Mouse (Mus musculus): ENCODE measurements around the gene Hras. TPM values are rescaled to one million over a fixed set of nuclear protein-coding genes. Genes with fewer than 3 reads are reported as not detected.
A peak's percentile ranks its signal among the peaks of the same experiment; 100 is the strongest.

Hras gene
- polyA plus RNA-seq, 1 experiment from 2014 or later, result 188 TPM

- Histone ChIP-seq H3K9ac (replicated peaks) (peak overlapping the region; percentile 98), H3K4me1 (peaks cover 33% of the 10 kb centered on the region), H3K9me3 (replicated peaks) (no peaks in the 10 kb centered on the region), H3K36me3 (peaks cover 36% of the 10 kb centered on the region), H3K4me3 (replicated peaks) (peak overlapping the region; percentile 86), H3K27me3 (replicated peaks) (no peaks in the 10 kb centered on the region), H3K27ac (replicated peaks) (peak overlapping the region; percentile 83), H3K4me2 (peak overlapping the region; percentile 93)
- 3% methylated on average over 20 of the region's 43 CpGs for WGBS
- no peak; the same call in none of the 2 replicates for ATAC-seq (ENCODE audit: low FRiP score)
Measured at GRCm38 (mm10) chr7:141193348-141193856, 403 bp downstream of the Hras start.

GRCm38 (mm10) chr7:141192776-141193347 lies 943 bp downstream of the Hras start:
- Histone ChIP-seq H3K9me3 (replicated peaks) (no peaks in the 10 kb centered on the region), H3K4me1 (peaks cover 33% of the 10 kb centered on the region), H3K27me3 (replicated peaks) (no peaks in the 10 kb centered on the region), H3K4me2 (peak overlapping the region; percentile 93), H3K36me3 (peaks cover 36% of the 10 kb centered on the region), H3K4me3 (replicated peaks) (peak overlapping the region; percentile 86), H3K27ac (replicated peaks) (peak overlapping the region; percentile 83), H3K9ac (replicated peaks) (peak overlapping the region; percentile 98)
- 30% methylated on average over 12 of the region's 12 CpGs for WGBS
- ATAC-seq (ENCODE audit: low FRiP score), result no peak

- Histone ChIP-seq H3K4me2 (peak overlapping the region; percentile 93), H3K9ac (replicated peaks) (peak overlapping the region; percentile 98; the same call in 1 of the 2 replicates), H3K4me3 (replicated peaks) (peak overlapping the region; percentile 86; the same call in 1 of the 2 replicates), H3K36me3 (peaks cover 36% of the 10 kb centered on the region), H3K9me3 (replicated peaks) (no peaks in the 10 kb centered on the region), H3K27ac (replicated peaks) (no peak overlapping the region), H3K4me1 (peaks cover 33% of the 10 kb centered on the region), H3K27me3 (replicated peaks) (no peaks in the 10 kb centered on the region)
- 91% methylated on average over 24 of the region's 24 CpGs for WGBS
- ATAC-seq (ENCODE audit: low FRiP score), result no peak
Measured at GRCm38 (mm10) chr7:141191796-141192685, 1.8 kb downstream of the Hras start.

- 89% methylated on average over 14 of the region's 14 CpGs for WGBS
- Histone ChIP-seq H3K9ac (replicated peaks) (no peak overlapping the region), H3K27ac (replicated peaks) (no peak overlapping the region), H3K36me3 (peaks cover 36% of the 10 kb centered on the region), H3K27me3 (replicated peaks) (no peaks in the 10 kb centered on the region), H3K4me1 (peaks cover 33% of the 10 kb centered on the region), H3K4me3 (replicated peaks) (no peak overlapping the region), H3K4me2 (no peak overlapping the region), H3K9me3 (replicated peaks) (no peaks in the 10 kb centered on the region)
- no peak for ATAC-seq (ENCODE audit: low FRiP score)
Measured at GRCm38 (mm10) chr7:141191036-141191435, 2.8 kb downstream of the Hras start.

GRCm38 (mm10) chr7:141190220-141190619 lies 3.6 kb downstream of the Hras start:
- no peak for ATAC-seq (ENCODE audit: low FRiP score)
- H3K9me3 ChIP-seq (replicated peaks), result no peaks in the 10 kb centered on the region
- no peak overlapping the region for H3K9ac ChIP-seq (replicated peaks)
- H3K4me1 ChIP-seq, result peaks cover 27% of the 10 kb centered on the region
- WGBS, result 97% methylated on average over 3 of the region's 3 CpGs
- no peaks in the 10 kb centered on the region for H3K27me3 ChIP-seq (replicated peaks)
- no peak overlapping the region for H3K27ac ChIP-seq (replicated peaks)
- no peak overlapping the region for H3K4me3 ChIP-seq (replicated peaks)
- H3K4me2 ChIP-seq, result no peak overlapping the region
- peaks cover 36% of the 10 kb centered on the region for H3K36me3 ChIP-seq

- 93% methylated on average over 3 of the region's 3 CpGs for WGBS
- Histone ChIP-seq H3K4me1 (peaks cover 16% of the 10 kb centered on the region), H3K27ac (replicated peaks) (no peak overlapping the region), H3K27me3 (replicated peaks) (no peaks in the 10 kb centered on the region), H3K36me3 (peaks cover 36% of the 10 kb centered on the region), H3K4me2 (no peak overlapping the region), H3K4me3 (replicated peaks) (no peak overlapping the region), H3K9ac (replicated peaks) (no peak overlapping the region), H3K9me3 (replicated peaks) (no peaks in the 10 kb centered on the region)
- ATAC-seq (ENCODE audit: low FRiP score), result no peak
Measured at GRCm38 (mm10) chr7:141188733-141189132, 5.1 kb downstream of the Hras start.

GRCm38 (mm10) chr7:141188194-141188593 lies 5.6 kb downstream of the Hras start:
- Histone ChIP-seq H3K36me3 (peaks cover 36% of the 10 kb centered on the region), H3K9me3 (replicated peaks) (no peaks in the 10 kb centered on the region), H3K4me1 (peaks cover 15% of the 10 kb centered on the region), H3K27me3 (replicated peaks) (no peaks in the 10 kb centered on the region), H3K4me3 (replicated peaks) (no peak overlapping the region), H3K9ac (replicated peaks) (no peak overlapping the region), H3K4me2 (no peak overlapping the region), H3K27ac (replicated peaks) (no peak overlapping the region)
- WGBS, result 88% methylated on average over 3 of the region's 3 CpGs
- ATAC-seq (ENCODE audit: low FRiP score), result no peak

GRCm38 (mm10) chr7:141176173-141176572 lies 17.6 kb downstream of the Hras start:
- H3K4me3 ChIP-seq (replicated peaks), result no peak overlapping the region
- no peak overlapping the region for H3K27ac ChIP-seq (replicated peaks)
- no peaks in the 10 kb centered on the region for H3K27me3 ChIP-seq (replicated peaks)
- ATAC-seq (ENCODE audit: low FRiP score), result no peak
- WGBS, result 2% methylated on average over 8 of the region's 8 CpGs
- no peak overlapping the region for H3K9ac ChIP-seq (replicated peaks)
- H3K36me3 ChIP-seq, result no peaks in the 10 kb centered on the region
- H3K4me1 ChIP-seq, result peaks cover 13% of the 10 kb centered on the region
- no peaks in the 10 kb centered on the region for H3K9me3 ChIP-seq (replicated peaks)
- peak overlapping the region; percentile 6; the same call in 1 of the 2 replicates for H3K4me2 ChIP-seq

- no peaks in the 10 kb centered on the region for H3K9me3 ChIP-seq (replicated peaks)
- no peak overlapping the region for H3K4me3 ChIP-seq (replicated peaks)
- no peak overlapping the region for H3K9ac ChIP-seq (replicated peaks)
- H3K4me2 ChIP-seq, result no peak overlapping the region
- no peak overlapping the region for H3K27ac ChIP-seq (replicated peaks)
- no peaks in the 10 kb centered on the region for H3K36me3 ChIP-seq
- no peak for ATAC-seq (ENCODE audit: low FRiP score)
- H3K4me1 ChIP-seq, result peaks cover 13% of the 10 kb centered on the region
- WGBS, result 91% methylated on average over 4 of the region's 4 CpGs
- no peaks in the 10 kb centered on the region for H3K27me3 ChIP-seq (replicated peaks)
Measured at GRCm38 (mm10) chr7:141175068-141175467, 18.7 kb downstream of the Hras start.

GRCm38 (mm10) chr7:141173323-141173850 lies 20.4 kb downstream of the Hras start:
- no peaks in the 10 kb centered on the region for H3K36me3 ChIP-seq
- ATAC-seq (ENCODE audit: low FRiP score), result no peak
- peak overlapping the region; percentile 55 for H3K4me3 ChIP-seq (replicated peaks)
- H3K9ac ChIP-seq (replicated peaks), result peak overlapping the region; percentile 59
- no peaks in the 10 kb centered on the region for H3K9me3 ChIP-seq (replicated peaks)
- peaks cover 20% of the 10 kb centered on the region for H3K4me1 ChIP-seq
- 84% methylated on average over 5 of the region's 5 CpGs for WGBS
- peak overlapping the region; percentile 83 for H3K4me2 ChIP-seq
- no peaks in the 10 kb centered on the region for H3K27me3 ChIP-seq (replicated peaks)
- H3K27ac ChIP-seq (replicated peaks), result peak overlapping the region; percentile 96

- H3K27me3 ChIP-seq (replicated peaks), result no peaks in the 10 kb centered on the region
Measured at GRCm38 (mm10) chr7:141172116-141173006, 21.4 kb downstream of the Hras start, which contains the start of gene Rnh1. Gene Rnh1 (minus strand): TSS chr7:141172857.

More at GRCm38 (mm10) chr7:141172116-141173006, 21.4 kb downstream of the Hras start, which contains the start of gene Rnh1:
- Histone ChIP-seq H3K4me2 (peak within 1 kb of the TSS; percentile 83), H3K4me3 (replicated peaks) (peak within 1 kb of the TSS; percentile 55), H3K9me3 (replicated peaks) (no peaks in the 10 kb centered on the region), H3K27ac (replicated peaks) (peak within 1 kb of the TSS; percentile 96), H3K36me3 (no peaks in the 10 kb centered on the region), H3K4me1 (peaks cover 29% of the 10 kb centered on the region), H3K9ac (replicated peaks) (peak within 1 kb of the TSS; percentile 59)
- 2% methylated on average over 55 of the region's 55 CpGs for WGBS
- ATAC-seq (ENCODE audit: low FRiP score), result peak; percentile 98

Data from neural tube, embryonic 15.5 days (tissue).